Mouse (Mus musculus) adrenal gland (tissue): ENCODE results near the gene Pde4b.

Source experiments
- intact Hi-C: fragments of 180-260 bp; cut with DNase I; formaldehyde crosslinking; loops from one replicate; pipeline ENCODE4 v1.15.1; 2025

The Pde4b gene

GRCm38 (mm10) chr4:102498169-102498919 lies 411.0 kb downstream of the Pde4b start:
- intact Hi-C loops, result loop anchor here (5.0 kb wide), 1 partner anchor 89 kb away; no protein-coding TSS in a partner anchor

DNA sequence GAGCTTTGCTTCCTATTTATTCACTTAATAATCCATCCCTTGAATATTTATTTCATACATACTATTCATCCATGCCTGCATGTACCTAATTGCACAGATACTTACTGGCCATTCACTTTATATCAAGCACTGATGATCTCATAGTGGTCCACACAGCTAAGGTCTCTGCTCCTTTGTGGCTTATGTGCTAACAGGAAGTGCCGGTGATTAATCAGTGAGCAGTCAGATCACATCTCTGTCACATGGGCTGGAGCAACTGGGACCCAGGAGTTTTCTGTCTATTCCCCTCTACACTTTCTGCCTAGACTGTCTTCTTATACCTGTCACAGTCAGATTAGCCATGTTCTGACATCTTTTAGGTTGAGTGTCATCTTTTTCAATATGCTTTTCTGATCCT lies 411.6 kb downstream of the Pde4b start:
- intact Hi-C loops, result loop anchor here (5.0 kb wide), 1 partner anchor 88 kb away; no protein-coding TSS in a partner anchor

GRCm38 (mm10) chr4:102505714-102506113 lies 418.4 kb downstream of the Pde4b start:
- intact Hi-C loops, result no loop called here

GRCm38 (mm10) chr4:102506376-102507280 lies 419.3 kb downstream of the Pde4b start:
- intact Hi-C loops, result no loop called here

GRCm38 (mm10) chr4:102507344-102507743 lies 420.0 kb downstream of the Pde4b start:
- intact Hi-C loops, result no loop called here

- intact Hi-C loops, result no loop called here
Observed at GRCm38 (mm10) chr4:102507753-102508152, 420.4 kb downstream of the Pde4b start.

- intact Hi-C loops, result loop anchor here (2.0 kb wide), 1 partner anchor 61 kb away; no protein-coding TSS in a partner anchor
Observed at GRCm38 (mm10) chr4:102510061-102510460, 422.7 kb downstream of the Pde4b start.

DNA sequence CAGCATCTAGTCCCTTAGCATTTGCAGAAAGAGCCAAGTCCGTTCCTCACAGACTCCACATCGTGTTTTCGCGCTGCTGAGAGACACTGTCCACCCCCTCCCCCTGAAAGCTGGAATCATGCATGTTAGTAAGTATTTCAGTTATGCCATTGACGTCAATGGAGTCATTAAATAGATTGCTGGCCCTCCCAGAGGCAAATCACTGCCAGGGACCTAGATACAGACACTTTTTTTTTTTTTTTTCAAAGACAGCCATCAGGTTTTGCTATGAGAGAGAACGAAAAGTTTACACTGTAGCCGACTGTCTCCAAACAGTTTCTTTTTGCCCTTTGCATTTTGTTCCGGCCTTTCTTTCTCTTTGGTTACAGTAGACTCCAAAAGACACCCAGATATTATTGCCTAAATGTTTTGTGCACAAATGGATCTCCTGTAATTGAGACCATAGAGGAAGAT lies 423.6 kb downstream of the Pde4b start:
- intact Hi-C loops, result loop anchor here (2.0 kb wide), 1 partner anchor 60 kb away; no protein-coding TSS in a partner anchor

GRCm38 (mm10) chr4:102511511-102511910 lies 424.2 kb downstream of the Pde4b start:
- intact Hi-C loops, result loop anchor here (2.0 kb wide), 1 partner anchor 59 kb away; no protein-coding TSS in a partner anchor

DNA sequence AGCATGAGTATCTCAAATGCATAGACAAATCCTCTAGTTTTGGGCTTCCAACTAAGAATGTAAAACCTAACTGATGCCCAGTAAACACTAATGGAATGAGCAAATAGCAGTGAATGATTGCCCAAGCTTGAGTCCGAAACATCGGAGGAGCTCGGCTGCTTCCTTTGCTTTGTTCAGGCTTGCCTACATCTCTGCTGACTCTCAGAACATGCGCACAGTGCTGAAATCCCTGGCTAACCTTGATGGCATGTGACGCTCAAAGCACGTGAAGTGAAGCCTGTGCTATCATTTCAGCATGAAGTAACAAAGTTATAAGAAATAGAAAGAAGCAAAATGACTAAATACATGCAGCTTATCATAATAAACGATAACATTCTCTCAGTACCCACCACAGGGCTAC lies 425.6 kb downstream of the Pde4b start:
- intact Hi-C loops, result no loop called here

DNA sequence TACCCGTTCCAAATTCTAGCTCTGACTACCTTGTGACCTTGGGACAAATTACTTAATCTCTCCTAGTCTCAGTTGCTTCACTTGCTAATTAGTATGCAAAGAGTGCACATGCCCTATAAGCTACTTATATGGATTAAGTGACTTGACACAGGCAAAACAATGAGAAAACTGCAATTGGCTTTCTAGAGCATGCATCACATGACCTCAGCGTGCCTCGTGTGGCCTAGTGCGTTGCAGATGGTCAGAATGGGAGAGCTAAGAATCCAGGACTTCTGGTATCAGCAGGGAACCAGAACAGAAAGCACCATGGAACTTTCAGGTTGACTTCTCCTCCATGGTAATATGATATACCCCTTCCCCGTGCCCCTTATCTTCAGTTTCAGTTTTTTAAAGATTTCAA lies 426.2 kb downstream of the Pde4b start:
- intact Hi-C loops, result no loop called here

DNA sequence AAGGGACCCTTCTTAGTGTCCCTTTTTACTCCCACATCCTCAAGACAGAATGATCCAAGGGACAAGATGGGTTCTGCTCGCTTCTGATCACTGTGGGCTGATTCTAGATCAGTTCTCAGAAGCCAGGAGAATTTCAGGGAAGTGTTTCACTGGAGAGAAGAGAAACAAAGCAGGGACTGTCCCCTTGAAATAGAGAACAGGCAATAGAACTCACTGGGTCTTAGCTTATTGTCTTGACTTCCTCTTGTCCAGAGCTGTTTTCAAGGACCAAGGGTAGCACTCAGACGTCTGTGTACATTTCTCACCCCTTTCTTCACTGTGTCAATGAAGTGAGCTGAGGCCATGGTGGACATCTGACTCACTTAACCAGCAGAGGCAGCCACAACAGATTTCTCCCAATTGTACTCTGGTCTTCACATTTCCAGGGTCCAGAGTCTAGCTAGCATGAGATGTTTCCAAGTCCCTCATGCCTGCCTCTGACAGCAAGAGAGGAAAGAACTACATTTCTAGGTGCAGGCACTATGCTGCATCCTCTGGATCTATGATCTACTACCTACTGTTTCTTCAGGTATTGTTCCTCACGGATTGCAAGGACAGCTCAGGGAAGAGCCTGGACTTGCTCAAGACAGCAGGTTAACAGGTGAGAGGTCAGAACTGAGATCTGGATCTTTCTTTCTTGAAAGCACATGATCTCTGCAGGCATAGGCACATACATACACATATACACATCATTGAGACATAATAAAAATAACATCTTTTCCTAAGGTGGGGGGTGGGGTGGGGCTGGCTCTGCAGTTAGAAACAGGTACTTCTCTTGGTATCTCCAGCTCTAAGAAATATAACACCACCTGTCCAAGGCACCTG lies 427.9 kb downstream of the Pde4b start:
- intact Hi-C loops, result no loop called here

DNA sequence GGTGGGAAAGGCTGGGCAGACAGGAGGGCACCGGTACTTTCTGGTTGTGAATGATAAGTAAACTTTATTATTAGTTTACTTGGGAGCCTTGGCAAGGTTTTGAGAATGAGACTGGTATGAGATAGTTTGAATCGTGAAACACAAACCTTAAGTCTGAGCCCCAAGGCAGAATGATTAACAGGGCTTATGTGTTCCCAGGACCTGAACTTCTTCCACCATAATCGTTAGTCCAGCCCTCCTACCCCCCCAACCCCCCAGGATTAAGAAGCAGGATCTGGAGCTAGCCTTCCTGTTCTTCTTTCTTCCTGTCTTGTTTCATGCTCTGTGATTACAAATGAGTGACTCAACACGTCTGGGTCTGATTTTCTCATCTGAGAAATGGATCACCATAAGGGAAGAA lies 429.1 kb downstream of the Pde4b start:
- intact Hi-C loops, result no loop called here

DNA sequence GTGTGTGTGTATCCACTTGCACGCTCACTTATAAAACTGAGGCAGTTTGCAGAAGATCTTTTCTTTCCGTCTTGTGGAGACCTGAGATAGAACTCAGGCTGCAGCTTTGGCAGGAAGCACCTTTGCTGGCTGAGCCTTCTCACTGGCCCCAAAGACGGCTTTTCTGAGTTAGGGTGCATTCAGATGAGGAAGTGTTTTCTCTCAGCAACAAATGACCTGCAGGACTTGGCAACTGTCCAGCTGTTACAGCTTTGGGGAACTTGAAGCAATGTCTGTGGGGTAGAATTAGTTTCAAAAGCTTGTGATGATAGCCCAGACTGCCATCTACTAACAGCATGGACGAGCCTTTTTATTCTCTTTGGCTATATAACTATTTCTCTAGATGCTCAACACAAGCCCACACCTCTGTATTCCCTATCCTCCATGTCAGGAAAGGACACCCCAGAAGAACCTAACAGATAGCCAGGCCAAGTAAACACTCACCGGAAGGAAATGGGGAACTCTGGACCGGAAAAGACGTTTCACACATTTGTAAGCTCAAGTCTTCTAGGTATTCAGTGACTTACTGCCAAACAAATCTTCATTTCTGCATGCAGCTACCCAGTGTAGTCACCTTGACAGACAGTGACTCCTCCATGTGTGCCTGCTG lies 429.8 kb downstream of the Pde4b start:
- intact Hi-C loops, result no loop called here

- intact Hi-C loops, result no loop called here
Observed at GRCm38 (mm10) chr4:102517653-102518052, 430.3 kb downstream of the Pde4b start.

DNA sequence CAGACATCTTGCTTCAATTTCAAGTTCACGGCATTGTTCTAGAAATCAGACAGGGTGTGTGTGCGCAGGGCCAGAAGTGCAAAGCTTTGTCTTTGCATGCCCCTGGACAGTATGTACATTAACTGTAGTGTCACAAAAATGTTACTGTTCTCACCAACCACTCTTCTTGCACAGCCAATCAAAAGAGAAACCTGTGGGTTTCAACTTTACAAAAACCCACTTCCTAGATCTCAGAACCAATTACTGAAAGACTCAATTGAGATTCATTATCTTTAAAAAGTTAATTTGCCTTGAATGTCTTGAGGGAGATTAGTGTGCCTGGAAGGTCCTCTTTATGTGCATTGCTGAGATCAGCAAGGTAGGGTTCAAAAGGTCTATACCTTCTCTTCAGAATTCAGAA lies 431.0 kb downstream of the Pde4b start:
- intact Hi-C loops, result no loop called here

GRCm38 (mm10) chr4:102520669-102521261 lies 433.4 kb downstream of the Pde4b start:
- intact Hi-C loops, result no loop called here

GRCm38 (mm10) chr4:102521434-102521833 lies 434.1 kb downstream of the Pde4b start:
- intact Hi-C loops, result no loop called here

DNA sequence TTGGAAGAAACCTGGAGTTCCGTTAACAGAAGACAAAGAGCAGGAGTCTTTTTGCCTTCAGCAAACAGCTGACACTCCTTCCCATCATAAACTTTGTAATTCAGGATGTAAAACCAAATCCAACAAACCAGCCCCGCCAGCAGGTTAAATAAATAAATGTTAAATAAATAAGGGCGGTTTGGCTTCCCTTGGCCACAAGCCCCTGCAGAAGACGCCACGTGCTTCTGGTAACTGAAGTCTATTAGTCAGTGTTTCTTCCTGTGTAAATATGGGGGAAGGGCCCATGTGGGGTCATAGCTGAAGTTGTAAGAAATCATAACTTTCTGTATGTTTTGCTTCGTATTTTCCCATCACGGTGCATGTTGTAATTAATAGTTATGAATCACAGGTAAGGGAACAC lies 440.0 kb downstream of the Pde4b start:
- intact Hi-C loops, result no loop called here

DNA sequence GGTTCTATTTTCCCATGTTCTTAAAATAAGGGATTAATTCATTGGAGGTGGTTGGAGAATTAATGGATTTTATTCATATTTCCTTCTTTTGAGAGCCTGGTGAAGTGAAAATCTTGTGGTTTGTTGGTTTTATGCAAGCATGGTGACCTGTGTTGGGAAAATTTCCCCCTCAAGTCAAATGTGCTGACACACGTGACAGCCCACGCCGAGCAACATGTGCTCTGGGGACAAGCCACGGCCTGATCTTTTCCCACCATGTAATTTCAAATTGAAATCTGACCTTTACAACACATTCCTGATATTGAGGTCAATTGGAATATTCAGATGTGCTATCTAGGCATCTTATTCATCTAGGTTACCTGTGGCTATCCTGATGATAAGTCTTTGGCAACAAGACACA lies 443.5 kb downstream of the Pde4b start:
- intact Hi-C loops, result no loop called here
